Comparison of ENCODE assay signal across 9 mouse cellular contexts in genomic region chr12:24724369-24724768, GRCm38 (mm10). TPM values are rescaled to one million over a fixed set of nuclear protein-coding genes. Genes with fewer than 3 reads are reported as not detected.
DNase-seq lines count a peak whose midpoint lies in the region; ATAC-seq lines count a peak whose summit lies in the region.
"Had no signal": no experiment of that assay in that cellular context is flagged by ENCODE, and none has a peak within 500 bp of the region (broad histone marks: within the 10 kb centered on the region; RNA-seq: fewer than 3 reads in every experiment).

No protein-coding gene starts in this region.

- no peak overlapping the region for H3K4me3 ChIP-seq in kidney, embryonic 14.5 days (ENCODE audit: low read length)
- no peak overlapping the region for H3K4me3 ChIP-seq in forebrain, embryonic 13.5 days
- no peak overlapping the region for H3K4me3 ChIP-seq in limb, embryonic 15.5 days
- H3K4me3 ChIP-seq in neural tube, embryonic 14.5 days (ENCODE audit: low read depth, low read length), result no peak overlapping the region

- H3K27me3 ChIP-seq in kidney, embryonic 14.5 days (ENCODE audit: control insufficient read depth, insufficient read depth, low read length), result no peaks in the 10 kb centered on the region
- H3K27me3 ChIP-seq in forebrain, embryonic 13.5 days, result no peaks in the 10 kb centered on the region
- H3K27me3 ChIP-seq in limb, embryonic 15.5 days, result no peaks in the 10 kb centered on the region
- H3K27me3 ChIP-seq in neural tube, embryonic 14.5 days (ENCODE audit: control insufficient read depth, insufficient read depth, low read length), result no peaks in the 10 kb centered on the region

- H3K36me3 ChIP-seq in kidney, embryonic 14.5 days (ENCODE audit: control insufficient read depth, insufficient read depth, low read length), result no peaks in the 10 kb centered on the region
- no peaks in the 10 kb centered on the region for H3K36me3 ChIP-seq in forebrain, embryonic 13.5 days (ENCODE audit: poor library complexity, severe bottlenecking)
- no peaks in the 10 kb centered on the region for H3K36me3 ChIP-seq in limb, embryonic 15.5 days
- no peaks in the 10 kb centered on the region for H3K36me3 ChIP-seq in neural tube, embryonic 14.5 days (ENCODE audit: control insufficient read depth, insufficient read depth, low read length)

- H3K4me2 ChIP-seq in kidney, embryonic 14.5 days (replicated peaks; ENCODE audit: low read depth, low read length), result no peak overlapping the region
- peak overlapping the region; percentile 11; the same call in 1 of the 2 replicates for H3K4me2 ChIP-seq in forebrain, embryonic 13.5 days
- 0 out of 2 replicates have a peak overlapping the region, but pooled peaks have one; percentile 14 for H3K4me2 ChIP-seq in limb, embryonic 15.5 days
- no peak overlapping the region for H3K4me2 ChIP-seq in neural tube, embryonic 14.5 days (ENCODE audit: low read depth, low read length)

- DNase-seq in kidney, adult 11 months, result no peak
- DNase-seq in right cerebral cortex, postnatal 4 days, result no peak
- no peak for DNase-seq in cerebellum, adult 9-11 months

- no peak overlapping the region; the same call in 1 of the 2 replicates for H3K27ac ChIP-seq in kidney, embryonic 14.5 days (ENCODE audit: low read depth, low read length)
- H3K27ac ChIP-seq in forebrain, embryonic 13.5 days, result peak overlapping the region; percentile 54
- peak overlapping the region; percentile 82 for H3K27ac ChIP-seq in limb, embryonic 15.5 days
- no peak overlapping the region for H3K27ac ChIP-seq in neural tube, embryonic 14.5 days (ENCODE audit: low read depth, low read length)

- ATAC-seq in kidney, embryonic 14.5 days (ENCODE audit: low FRiP score, low TSS enrichment), result peak; percentile 77
- peak; percentile 87 for ATAC-seq in forebrain, embryonic 13.5 days
- peak; percentile 67; the same call in 1 of the 2 replicates for ATAC-seq in limb, embryonic 15.5 days (ENCODE audit: insufficient number of reproducible peaks, low FRiP score, low TSS enrichment, low read depth)
- ATAC-seq in neural tube, embryonic 14.5 days (ENCODE audit: low read depth), result peak; percentile 92
- no peak for ATAC-seq in inflammation-experienced regulatory T-cells, adult 6 months

- H3K4me1 ChIP-seq in kidney, embryonic 14.5 days (ENCODE audit: control insufficient read depth, insufficient read depth, low read length), result peaks cover 5% of the 10 kb centered on the region; the same call in 1 of the 2 replicates
- H3K4me1 ChIP-seq in forebrain, embryonic 13.5 days, result peaks cover 8% of the 10 kb centered on the region
- H3K4me1 ChIP-seq in limb, embryonic 15.5 days, result peaks cover 16% of the 10 kb centered on the region
- no peaks in the 10 kb centered on the region for H3K4me1 ChIP-seq in neural tube, embryonic 14.5 days (ENCODE audit: control insufficient read depth, insufficient read depth, low read length)

- peaks cover 5% of the 10 kb centered on the region for H3K9me3 ChIP-seq in kidney, embryonic 14.5 days (ENCODE audit: control insufficient read depth, low read length)
- peaks cover 2% of the 10 kb centered on the region; the same call in 1 of the 2 replicates for H3K9me3 ChIP-seq in forebrain, embryonic 13.5 days (replicated peaks)
- H3K9me3 ChIP-seq in limb, embryonic 15.5 days, result no peaks in the 10 kb centered on the region
- no peaks in the 10 kb centered on the region; the same call in 1 of the 2 replicates for H3K9me3 ChIP-seq in neural tube, embryonic 14.5 days (ENCODE audit: control insufficient read depth, low read length)
- H3K9me3 ChIP-seq: G1E had no signal

- no peak overlapping the region for H3K9ac ChIP-seq in kidney, embryonic 14.5 days (ENCODE audit: low read depth, low read length)
- H3K9ac ChIP-seq in forebrain, embryonic 13.5 days, result no peak overlapping the region; the same call in 1 of the 2 replicates
- no peak overlapping the region for H3K9ac ChIP-seq in limb, embryonic 15.5 days
- no peak overlapping the region for H3K9ac ChIP-seq in neural tube, embryonic 14.5 days (replicated peaks; ENCODE audit: low read depth, low read length)

- 6% methylated on average over 2 of the region's 2 CpGs for WGBS in kidney, embryonic 14.5 days
- 17% methylated on average over 2 of the region's 2 CpGs for WGBS in forebrain, embryonic 13.5 days
- 17% methylated on average over 2 of the region's 2 CpGs for WGBS in limb, embryonic 15.5 days
- WGBS in neural tube, embryonic 14.5 days, result 3% methylated on average over 2 of the region's 2 CpGs

RNA-seq across cellular contexts. Expression of gene Rrm2, which starts 16.3 kb away (rescaled TPM):
- 206 and 236 TPM in 2 replicates for polyA plus RNA-seq in kidney, embryonic 14.5 days (2014; fragmentation: Nextera tagmentation; extraction: Ambion mirVana)
- 405 and 421 TPM in 2 replicates for polyA plus RNA-seq in forebrain, embryonic 13.5 days (2015; fragmentation: Nextera tagmentation; extraction: Ambion mirVana)
- polyA plus RNA-seq in limb, embryonic 15.5 days (2015; fragmentation: Nextera tagmentation; extraction: Ambion mirVana), result 159 and 162 TPM in 2 replicates
- polyA plus RNA-seq in neural tube, embryonic 14.5 days (2014; fragmentation: Nextera tagmentation; extraction: Ambion mirVana), result 26.1 and 31.2 TPM in 2 replicates
- 100 to 1,000 TPM in 1 of 3 experiments, 10 to 100 TPM in 2; 41.3 to 492 (median 44.8) TPM for polyA plus RNA-seq in inflammation-experienced regulatory T-cells, adult 6 months (2017; shearing (Covaris generic))

RNA-seq across cellular contexts. Expression of gene Cys1, which starts 42.8 kb away (rescaled TPM):
- 10.7 and 11.8 TPM in 2 replicates for polyA plus RNA-seq in kidney, embryonic 14.5 days (2014; fragmentation: Nextera tagmentation; extraction: Ambion mirVana)
- polyA plus RNA-seq in forebrain, embryonic 13.5 days (2015; fragmentation: Nextera tagmentation; extraction: Ambion mirVana), result 0.45 and 0.58 TPM in 2 replicates
- 6.7 and 8.1 TPM in 2 replicates for polyA plus RNA-seq in limb, embryonic 15.5 days (2015; fragmentation: Nextera tagmentation; extraction: Ambion mirVana)
- polyA plus RNA-seq in neural tube, embryonic 14.5 days (2014; fragmentation: Nextera tagmentation; extraction: Ambion mirVana), result 1.3 and 2.2 TPM in 2 replicates
- polyA plus RNA-seq in inflammation-experienced regulatory T-cells, adult 6 months (2017; shearing (Covaris generic)), result not detected
- polyA plus RNA-seq: G1E had no signal

Comparison
In these comparisons a context has a peak if more than half of its experiments do, and no peak if none do; other contexts are left out.
1. H3K27ac ChIP-seq: peak in forebrain, embryonic 13.5 days (single experiment) and limb, embryonic 15.5 days (single experiment); none in kidney, embryonic 14.5 days (single experiment) and neural tube, embryonic 14.5 days (single experiment).
2. H3K4me2 ChIP-seq: peak in forebrain, embryonic 13.5 days (single experiment) and limb, embryonic 15.5 days (single experiment); none in kidney, embryonic 14.5 days (single experiment) and neural tube, embryonic 14.5 days (single experiment).